Comparison of ENCODE assay signal across 7 mouse cellular contexts in the genomic region with DNA sequence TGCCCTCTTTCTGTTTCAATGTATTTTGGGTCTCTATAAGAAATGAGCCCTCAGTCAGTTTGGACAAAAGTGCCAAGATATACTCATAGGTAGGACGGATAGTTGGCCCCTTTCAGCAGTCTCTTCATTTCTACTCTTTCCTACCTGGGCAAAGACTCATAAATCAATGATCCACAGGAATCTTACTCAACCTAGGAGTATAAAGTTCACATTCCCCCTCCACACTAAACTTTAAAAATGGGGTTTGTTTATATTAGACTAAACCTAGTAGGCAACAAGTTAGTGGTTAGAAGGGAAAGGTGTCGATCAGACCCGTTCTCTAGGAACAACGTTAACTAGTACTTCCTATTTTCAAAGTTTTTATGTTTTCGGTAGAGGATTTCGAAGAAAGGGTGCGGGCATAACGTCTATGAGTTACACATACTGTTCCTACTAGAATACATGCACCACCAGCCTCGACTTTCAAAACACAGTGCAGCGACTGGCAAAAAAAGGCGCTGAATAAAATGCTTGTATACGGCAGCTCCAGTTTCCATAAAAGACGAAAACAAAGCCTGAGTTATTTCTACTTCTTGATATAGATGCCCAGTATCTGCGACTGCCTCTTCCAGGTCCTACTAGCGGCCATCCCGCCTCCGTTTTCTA. TPM values are rescaled to one million over a fixed set of nuclear protein-coding genes. Genes with fewer than 3 reads are reported as not detected.
A peak's percentile ranks its signal among the peaks of the same experiment; 100 is the strongest.
DNase-seq lines count a peak whose midpoint lies in the region; ATAC-seq and TF ChIP-seq lines count a peak whose summit lies in the region.

No protein-coding gene starts in this region.

- H3K9me3 ChIP-seq in erythroblast, embryonic 14.5 days (ENCODE audit: control insufficient read depth, low read length): no peaks in the 10 kb centered on the region
- H3K9me3 ChIP-seq in limb, embryonic 13.5 days: no peaks in the 10 kb centered on the region
- H3K9me3 ChIP-seq in stomach, postnatal 0 days (ENCODE audit: control insufficient read depth, low read length): no peaks in the 10 kb centered on the region

- H3K4me3 ChIP-seq in testis, adult 2 months (ENCODE audit: control insufficient read depth, low read depth, low read length): peak overlapping the region; percentile 93
- H3K4me3 ChIP-seq in erythroblast, embryonic 14.5 days (replicated peaks): peak overlapping the region; percentile 83
- peak overlapping the region; percentile 82 for H3K4me3 ChIP-seq in limb, embryonic 13.5 days
- peak overlapping the region; percentile 75 for H3K4me3 ChIP-seq in stomach, postnatal 0 days (ENCODE audit: low read depth, low read length)

- no peaks in the 10 kb centered on the region for H3K36me3 ChIP-seq in testis, adult 2 months (ENCODE audit: control insufficient read depth, insufficient read depth, low read length)
- H3K36me3 ChIP-seq in erythroblast, embryonic 14.5 days (ENCODE audit: control insufficient read depth): peaks cover 5% of the 10 kb centered on the region; the same call in 1 of the 2 replicates
- peaks cover 15% of the 10 kb centered on the region for H3K36me3 ChIP-seq in limb, embryonic 13.5 days
- H3K36me3 ChIP-seq in stomach, postnatal 0 days (ENCODE audit: control insufficient read depth, insufficient read depth, low read length): no peaks in the 10 kb centered on the region

- H3K4me2 ChIP-seq in limb, embryonic 13.5 days (replicated peaks): peak overlapping the region; percentile 95
- peak overlapping the region; percentile 62 for H3K4me2 ChIP-seq in stomach, postnatal 0 days (replicated peaks; ENCODE audit: low read depth)

- H3K27ac ChIP-seq in testis, adult 2 months (ENCODE audit: control insufficient read depth, insufficient read depth, low read depth, low read length): peak overlapping the region; percentile 68
- H3K27ac ChIP-seq in limb, embryonic 13.5 days: peak overlapping the region; percentile 94
- H3K27ac ChIP-seq in stomach, postnatal 0 days (replicated peaks): peak overlapping the region; percentile 91

- ATAC-seq in limb, embryonic 13.5 days (ENCODE audit: low FRiP score, low read depth): no peak
- no peak for ATAC-seq in stomach, postnatal 0 days (ENCODE audit: low FRiP score, low TSS enrichment)
- no peak for ATAC-seq in activated CD4-positive, CD25-positive, alpha-beta regulatory T cell, adult 4 months

- no peak for TF ChIP-seq POLR2A in testis, adult 2 months (IDR thresholded peaks at IDR 0.05; ENCODE audit: control insufficient read depth, low read depth, low read length)

- H3K9ac ChIP-seq in limb, embryonic 13.5 days: peak overlapping the region; percentile 93
- peak overlapping the region; percentile 75 for H3K9ac ChIP-seq in stomach, postnatal 0 days (ENCODE audit: low read length)

- under 1% methylated on average over 17 of the region's 17 CpGs for WGBS in limb, embryonic 13.5 days
- WGBS in stomach, postnatal 0 days: under 1% methylated on average over 17 of the region's 17 CpGs

- TF ChIP-seq EP300 in stomach, postnatal 0 days (optimal IDR thresholded peaks at IDR 0.05): no peak

- DNase-seq in testis, postnatal 10 days (ENCODE audit: low spot score): no peak
- no peak for DNase-seq in stomach, postnatal 0 days (ENCODE audit: low spot score)
- no peak for DNase-seq in gastrocnemius, postnatal 25 days

- no peak for TF ChIP-seq CTCF in testis, adult 2 months (IDR thresholded peaks at IDR 0.05; ENCODE audit: control insufficient read depth, insufficient read depth, insufficient replicate concordance, low read depth, low read length)
- no peak for TF ChIP-seq CTCF in stomach, postnatal 0 days (IDR thresholded peaks at IDR 0.05; ENCODE audit: low read depth)

- no peaks in the 10 kb centered on the region for H3K4me1 ChIP-seq in testis, adult 2 months (ENCODE audit: control insufficient read depth, insufficient read depth, low read length)
- H3K4me1 ChIP-seq in erythroblast, embryonic 14.5 days (ENCODE audit: control insufficient read depth): peaks cover 36% of the 10 kb centered on the region
- H3K4me1 ChIP-seq in limb, embryonic 13.5 days: peaks cover 35% of the 10 kb centered on the region
- H3K4me1 ChIP-seq in stomach, postnatal 0 days (replicated peaks; ENCODE audit: control insufficient read depth, insufficient read depth): peaks cover 7% of the 10 kb centered on the region

- H3K27me3 ChIP-seq in testis, adult 2 months (ENCODE audit: control insufficient read depth, insufficient read depth, low read length): no peaks in the 10 kb centered on the region
- no peaks in the 10 kb centered on the region for H3K27me3 ChIP-seq in erythroblast, embryonic 14.5 days (ENCODE audit: control insufficient read depth)
- H3K27me3 ChIP-seq in limb, embryonic 13.5 days: no peaks in the 10 kb centered on the region
- no peaks in the 10 kb centered on the region for H3K27me3 ChIP-seq in stomach, postnatal 0 days (ENCODE audit: control insufficient read depth, insufficient read depth, low read length)

RNA-seq across cellular contexts. Expression of a gene that starts 0.8 kb away (rescaled TPM):
- 21.1 and 24.7 TPM in 2 replicates for polyA plus RNA-seq in testis, adult 2 months (2012; rRNA removed)
- polyA plus RNA-seq in erythroblast, embryonic 14.5 days (2012): 0.02 and 0.07 TPM in 2 replicates
- 282 and 324 TPM in 2 replicates for polyA plus RNA-seq in limb, embryonic 13.5 days (2015; fragmentation: Nextera tagmentation; extraction: Ambion mirVana)
- 169 and 180 TPM in 2 replicates for polyA plus RNA-seq in stomach, postnatal 0 days (2015; fragmentation: Nextera tagmentation; extraction: Ambion mirVana)
- 10 to 100 TPM; 18.1 to 22.5 TPM for total RNA-seq in gastrocnemius, postnatal 25 days (2021)
- 100 to 1,000 TPM; 160 to 172 TPM for polyA plus RNA-seq in activated CD4-positive, CD25-positive, alpha-beta regulatory T cell, adult 4 months (2017; shearing (Covaris generic))

RNA-seq across cellular contexts. Expression of a gene that starts 18.3 kb away (rescaled TPM):
- 0.85 and 1.0 TPM in 2 replicates for polyA plus RNA-seq in testis, adult 2 months (2012; rRNA removed)
- polyA plus RNA-seq in erythroblast, embryonic 14.5 days (2012): not detected in 2 replicates
- polyA plus RNA-seq in limb, embryonic 13.5 days (2015; fragmentation: Nextera tagmentation; extraction: Ambion mirVana): 5.6 and 6.1 TPM in 2 replicates
- 1.0 and 1.1 TPM in 2 replicates for polyA plus RNA-seq in stomach, postnatal 0 days (2015; fragmentation: Nextera tagmentation; extraction: Ambion mirVana)
- total RNA-seq in gastrocnemius, postnatal 25 days (2021): under 1 TPM; 0.48 to 0.69 TPM
- polyA plus RNA-seq in activated CD4-positive, CD25-positive, alpha-beta regulatory T cell, adult 4 months (2017; shearing (Covaris generic)): not detected

RNA-seq across cellular contexts. Expression of a gene that starts 23.1 kb away (rescaled TPM):
- 5.8 and 6.4 TPM in 2 replicates for polyA plus RNA-seq in testis, adult 2 months (2012; rRNA removed)
- 0.04 and 0.06 TPM in 2 replicates for polyA plus RNA-seq in erythroblast, embryonic 14.5 days (2012)
- 12.4 and 12.6 TPM in 2 replicates for polyA plus RNA-seq in limb, embryonic 13.5 days (2015; fragmentation: Nextera tagmentation; extraction: Ambion mirVana)
- 3.8 and 4.0 TPM in 2 replicates for polyA plus RNA-seq in stomach, postnatal 0 days (2015; fragmentation: Nextera tagmentation; extraction: Ambion mirVana)
- total RNA-seq in gastrocnemius, postnatal 25 days (2021): 1 to 10 TPM; 4.7 to 4.8 TPM
- 10 to 100 TPM; 10.2 to 11.4 TPM for polyA plus RNA-seq in activated CD4-positive, CD25-positive, alpha-beta regulatory T cell, adult 4 months (2017; shearing (Covaris generic))

Comparison
In these comparisons a context has a peak if more than half of its experiments do, and no peak if none do; other contexts are left out.
1. RNA of a gene that starts 0.8 kb away (polyA plus RNA-seq): 282 to 324 TPM in limb, embryonic 13.5 days, 160 to 172 TPM in activated CD4-positive, CD25-positive, alpha-beta regulatory T cell, adult 4 months, 169 to 180 TPM in stomach, postnatal 0 days and 21.1 to 24.7 TPM in testis, adult 2 months; 0.02 to 0.07 TPM in erythroblast, embryonic 14.5 days; every median in the first group is over 10 times any median in the second.
2. Peak in every context shown above with its lines, with median percentiles within 50 percentile points of each other: H3K27ac ChIP-seq and H3K4me3 ChIP-seq.